Mouse (Mus musculus) liver, embryonic 15.5 days (tissue): ENCODE data around the gene St3gal2. TPM values are rescaled to one million over a fixed set of nuclear protein-coding genes. Genes with fewer than 3 reads are reported as not detected.

Experiments
- ATAC-seq: fragments of 200-750 bp; cut with Nextera tagmentation; 2 replicates; pipeline ENCODE4 v1.8.0; 2017; ENCODE audit warnings: moderate number of reproducible peaks, mild to moderate bottlenecking, moderate library complexity; ENCODE audit not compliant: insufficient read depth
- H3K27ac ChIP-seq: fragments of 300-500 bp; sonication (generic); replicated peaks from 2 replicates; pipeline ENCODE4 v1.5.1; 2015; ENCODE audit warnings: mild to moderate bottlenecking, inconsistent platforms
- H3K27me3 ChIP-seq: fragments of 300-500 bp; sonication (generic); 2 replicates; pipeline ENCODE4 v1.6.1; 2015; ENCODE audit warnings: mild to moderate bottlenecking, inconsistent platforms
- H3K36me3 ChIP-seq: fragments of 300-500 bp; sonication (generic); replicated peaks from 2 replicates; pipeline ENCODE4 v1.6.1; 2015; ENCODE audit warnings: moderate library complexity, mild to moderate bottlenecking, inconsistent platforms
- H3K4me1 ChIP-seq: fragments of 300-500 bp; sonication (generic); replicated peaks from 2 replicates; pipeline ENCODE4 v1.6.1; 2015; ENCODE audit warnings: inconsistent platforms
- H3K4me2 ChIP-seq: fragments of 300-500 bp; sonication (generic); 2 replicates; pipeline ENCODE4 v1.6.1; 2015; ENCODE audit warnings: moderate library complexity, mild to moderate bottlenecking, inconsistent platforms
- H3K4me3 ChIP-seq: fragments of 300-500 bp; sonication (generic); replicated peaks from 2 replicates; pipeline ENCODE4 v1.5.1; 2015; ENCODE audit warnings: mild to moderate bottlenecking, inconsistent platforms
- H3K9ac ChIP-seq: fragments of 300-500 bp; sonication (generic); 2 replicates; pipeline ENCODE4 v1.6.1; 2015; ENCODE audit warnings: moderate library complexity, mild to moderate bottlenecking, inconsistent platforms
- H3K9me3 ChIP-seq: fragments of 300-500 bp; sonication (generic); replicated peaks from 2 replicates; pipeline ENCODE4 v1.6.1; 2016; ENCODE audit warnings: inconsistent platforms
- WGBS: fragments of 180-500 bp; shearing (Covaris S2); methylation state at CpG from one replicate; pipeline ENCODE4 v1.1.7; 2015; ENCODE audit warnings: mixed read lengths; ENCODE audit not compliant: insufficient replicate concordance; 5-methylcytosine and 5-hydroxymethylcytosine counted together
- polyA plus RNA-seq: library from polyadenylated mRNA; unstranded; fragments of >200 nt; fragmentation: Nextera tagmentation; extraction: Ambion mirVana; gene quantifications from 2 replicates; pipeline ENCODE4 v1.2.1, GENCODE M21; 2015

Gene St3gal2
- polyA plus RNA-seq, 1 experiment from 2014 or later: 21.9 TPM

DNA sequence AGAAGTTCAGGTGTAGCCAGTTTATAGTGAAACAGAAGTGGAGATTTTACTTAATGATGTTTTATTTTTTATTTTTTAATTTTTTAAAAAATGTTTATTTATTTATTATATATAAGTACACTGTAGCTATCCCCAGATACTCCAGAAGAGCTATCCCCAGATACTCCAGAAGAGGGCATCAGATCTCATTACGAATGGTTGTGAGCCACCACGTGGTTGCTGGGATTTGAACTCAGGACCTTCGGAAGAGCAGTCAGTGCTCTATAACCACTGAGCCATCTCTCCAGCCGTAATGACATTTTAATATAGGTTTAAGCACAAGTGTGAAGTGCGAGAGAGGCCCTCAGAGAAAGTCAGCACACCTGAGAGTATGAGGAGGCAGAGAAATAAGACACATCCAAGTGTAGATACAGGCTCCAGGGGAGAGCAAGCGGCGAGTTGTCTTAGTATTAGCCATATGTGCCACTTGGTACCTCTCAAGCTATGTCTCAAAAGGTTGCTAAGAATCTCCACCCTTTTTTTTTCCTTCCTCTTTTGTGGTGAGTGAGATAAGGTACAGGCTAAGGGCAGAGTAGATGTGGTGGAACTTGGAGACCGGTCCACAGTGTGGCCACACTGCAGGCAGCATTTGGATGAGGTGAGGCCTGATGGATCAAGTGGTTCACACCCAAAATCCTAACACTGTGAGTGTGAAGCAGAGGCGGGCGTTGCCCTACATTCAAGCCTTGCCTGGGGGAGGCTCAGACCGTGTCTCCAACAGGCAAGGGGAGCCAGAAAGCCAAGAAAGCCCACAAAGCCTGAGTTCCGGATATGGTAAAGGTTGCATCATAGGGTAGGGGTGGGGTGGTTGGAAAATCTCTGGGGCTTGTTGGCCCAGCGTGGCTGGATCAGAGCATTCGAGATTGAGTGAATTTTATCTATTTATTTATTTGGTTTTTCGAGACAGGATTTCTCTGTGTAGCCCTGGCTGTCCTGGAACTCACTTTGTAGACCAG lies 7.8 kb upstream of the St3gal2 start:
- Histone ChIP-seq H3K9me3 (no peaks in the 10 kb centered on the region), H3K27ac (peak overlapping the region; percentile 69), H3K27me3 (no peaks in the 10 kb centered on the region), H3K4me2 (peak overlapping the region; percentile 23; the same call in 1 of the 2 replicates), H3K4me3 (no peak overlapping the region), H3K4me1 (peaks cover 19% of the 10 kb centered on the region), H3K36me3 (no peaks in the 10 kb centered on the region), H3K9ac (no peak overlapping the region)
- WGBS: 38% methylated on average over 15 of the region's 15 CpGs
- ATAC-seq: peak; percentile 76

DNA sequence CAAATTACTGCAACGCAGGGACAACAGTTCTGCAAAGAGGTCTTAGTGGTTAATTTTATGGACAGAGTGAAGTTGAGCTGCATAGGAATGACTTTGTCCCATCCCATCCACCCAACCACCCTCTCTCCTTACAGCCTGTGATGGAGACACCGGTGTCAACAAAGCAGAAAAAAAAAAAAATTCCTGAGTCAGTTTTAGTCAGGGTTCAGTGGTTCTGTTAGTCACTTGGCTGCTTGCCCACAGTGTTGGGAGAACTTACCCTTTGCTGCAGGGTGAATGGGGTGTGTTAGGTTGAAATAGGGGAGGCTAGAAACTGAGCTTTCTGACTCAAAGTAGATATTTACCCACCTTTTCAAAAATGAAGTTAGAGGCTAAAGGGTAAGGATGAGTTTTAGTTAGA lies 2.3 kb upstream of the St3gal2 start:
- 62% methylated on average over 2 of the region's 2 CpGs for WGBS
- Histone ChIP-seq H3K27me3 (no peaks in the 10 kb centered on the region), H3K9me3 (no peaks in the 10 kb centered on the region), H3K36me3 (peaks cover 7% of the 10 kb centered on the region), H3K27ac (no peak overlapping the region), H3K4me1 (peaks cover 47% of the 10 kb centered on the region), H3K9ac (no peak overlapping the region), H3K4me3 (no peak overlapping the region), H3K4me2 (no peak overlapping the region)
- ATAC-seq: no peak

DNA sequence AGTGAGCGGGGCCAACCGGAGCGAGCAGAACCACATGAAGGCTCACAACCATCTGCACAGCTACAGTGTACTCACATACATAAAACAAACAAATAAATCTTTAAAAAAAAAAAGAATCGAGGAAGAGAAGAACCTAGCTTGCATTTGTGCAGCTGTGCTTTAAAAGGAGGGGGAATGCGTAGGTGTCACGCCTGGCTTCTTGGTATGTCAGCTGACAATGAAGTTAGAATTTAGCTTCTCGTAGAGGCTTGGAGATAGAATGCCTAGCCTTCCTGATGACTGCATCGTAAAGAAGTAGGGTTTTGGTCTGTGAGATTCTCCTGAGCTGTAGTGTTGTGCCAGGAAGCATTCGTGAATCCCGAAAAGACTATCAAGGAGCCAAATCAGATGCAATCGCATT lies 1.7 kb upstream of the St3gal2 start:
- ATAC-seq: no peak
- H3K9me3 ChIP-seq: no peaks in the 10 kb centered on the region
- no peak overlapping the region for H3K9ac ChIP-seq
- H3K4me1 ChIP-seq: peaks cover 53% of the 10 kb centered on the region
- no peak overlapping the region for H3K4me3 ChIP-seq
- H3K27me3 ChIP-seq: no peaks in the 10 kb centered on the region
- no peak overlapping the region for H3K27ac ChIP-seq
- H3K4me2 ChIP-seq: no peak overlapping the region
- peaks cover 13% of the 10 kb centered on the region for H3K36me3 ChIP-seq
- 83% methylated on average over 11 of the region's 11 CpGs for WGBS

DNA sequence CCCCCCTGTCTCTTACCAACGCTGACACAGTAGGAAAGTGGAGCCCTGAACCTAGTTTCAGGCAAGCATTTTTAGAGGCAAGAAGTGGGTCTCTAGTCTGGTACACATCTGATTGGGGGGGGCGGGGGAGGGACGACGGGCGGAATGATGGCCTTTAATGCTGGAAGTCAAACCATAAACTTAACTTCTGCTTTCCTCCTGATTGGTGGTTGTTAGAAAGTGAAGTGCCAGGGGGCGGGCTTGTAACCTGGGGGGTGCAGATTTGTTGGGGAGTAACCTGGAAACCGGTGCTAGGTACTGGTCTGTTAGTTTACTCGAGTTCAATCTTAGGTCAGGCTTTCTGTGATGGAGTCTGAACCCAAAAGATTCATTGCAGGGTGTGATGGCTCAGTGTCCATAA lies 1.3 kb upstream of the St3gal2 start:
- no peaks in the 10 kb centered on the region for H3K27me3 ChIP-seq
- ATAC-seq: no peak
- no peak overlapping the region for H3K27ac ChIP-seq
- H3K9me3 ChIP-seq: no peaks in the 10 kb centered on the region
- peaks cover 57% of the 10 kb centered on the region for H3K4me1 ChIP-seq
- no peak overlapping the region for H3K9ac ChIP-seq
- 55% methylated on average over 8 of the region's 8 CpGs for WGBS
- no peak overlapping the region for H3K4me3 ChIP-seq
- H3K4me2 ChIP-seq: 0 out of 2 replicates have a peak overlapping the region, but pooled peaks have one; percentile 84
- peaks cover 18% of the 10 kb centered on the region for H3K36me3 ChIP-seq

DNA sequence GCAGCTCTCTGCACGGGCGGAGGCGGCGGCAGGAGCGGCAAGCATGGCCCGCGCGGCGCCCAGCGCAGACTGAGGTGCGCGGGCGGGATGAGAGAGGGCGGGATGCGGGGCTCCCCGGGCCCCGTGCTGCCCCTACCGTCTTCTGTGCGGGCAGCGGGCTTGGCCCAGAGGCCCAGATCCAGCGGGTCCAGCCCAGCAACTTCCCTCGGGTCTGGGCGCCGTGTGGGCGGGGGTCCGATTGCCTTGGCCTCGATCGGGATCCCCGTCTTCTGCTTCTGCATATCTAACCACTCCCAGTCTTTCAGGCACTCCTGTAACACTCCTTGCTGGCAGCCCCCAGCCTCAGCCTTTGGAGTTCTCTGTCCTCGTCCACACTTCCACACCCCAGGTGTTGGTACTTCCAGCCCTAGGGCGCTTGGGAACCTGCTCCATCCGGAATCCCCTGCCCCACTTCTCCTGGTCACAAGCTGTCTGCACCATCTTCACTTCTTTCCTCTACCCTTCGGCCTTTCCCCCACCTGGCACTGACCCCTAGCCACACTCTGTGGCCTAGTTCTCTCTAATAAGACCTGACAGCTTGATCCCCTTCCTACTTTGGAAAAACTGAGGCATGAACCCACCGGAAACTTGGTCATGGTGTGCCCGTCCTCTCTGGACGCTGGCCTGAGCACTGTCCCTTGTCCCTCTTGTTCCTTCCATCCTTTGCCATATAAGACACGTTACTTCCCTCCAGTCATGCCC lies 480 bp downstream of the St3gal2 start:
- H3K4me2 ChIP-seq: peak overlapping the region; percentile 84
- peaks cover 75% of the 10 kb centered on the region for H3K4me1 ChIP-seq
- 5% methylated on average over 30 of the region's 37 CpGs for WGBS
- peaks cover 30% of the 10 kb centered on the region for H3K36me3 ChIP-seq
- H3K27ac ChIP-seq: peak overlapping the region; percentile 94
- H3K9me3 ChIP-seq: no peaks in the 10 kb centered on the region
- H3K27me3 ChIP-seq: no peaks in the 10 kb centered on the region
- peak overlapping the region; percentile 91 for H3K9ac ChIP-seq
- peak overlapping the region; percentile 85 for H3K4me3 ChIP-seq
- ATAC-seq: peak; percentile 9

DNA sequence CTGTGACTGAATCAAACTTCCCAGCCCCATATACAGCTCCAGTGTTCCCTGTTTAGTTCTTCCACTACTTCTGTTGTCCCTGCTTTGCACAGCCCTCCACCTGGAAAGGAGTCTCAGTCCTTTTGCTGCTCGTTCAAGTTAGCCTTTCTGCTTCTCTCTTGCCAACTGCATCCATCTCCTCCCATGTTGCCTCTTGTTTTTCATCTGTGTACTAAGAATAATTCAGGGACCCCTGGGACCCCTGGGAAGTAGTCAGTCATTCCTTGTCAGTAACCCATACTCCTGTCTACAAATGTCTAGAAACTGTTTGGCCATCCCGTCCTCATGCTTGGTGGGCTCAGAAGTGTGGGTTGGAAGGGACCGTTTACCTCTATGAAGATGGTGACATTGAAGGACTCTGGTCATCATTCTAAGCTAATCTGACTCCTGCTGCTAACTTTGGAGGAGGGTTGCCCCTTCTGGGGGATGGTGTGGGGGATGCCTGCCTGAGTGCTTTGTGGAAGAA lies 1.1 kb downstream of the St3gal2 start:
- H3K4me1 ChIP-seq: peaks cover 81% of the 10 kb centered on the region
- H3K27ac ChIP-seq: peak overlapping the region; percentile 94
- H3K4me3 ChIP-seq: peak overlapping the region; percentile 85
- 38% methylated on average over 3 of the region's 3 CpGs for WGBS
- H3K36me3 ChIP-seq: peaks cover 30% of the 10 kb centered on the region
- no peaks in the 10 kb centered on the region for H3K9me3 ChIP-seq
- H3K27me3 ChIP-seq: no peaks in the 10 kb centered on the region
- H3K9ac ChIP-seq: peak overlapping the region; percentile 91
- peak overlapping the region; percentile 84 for H3K4me2 ChIP-seq
- ATAC-seq: no peak

DNA sequence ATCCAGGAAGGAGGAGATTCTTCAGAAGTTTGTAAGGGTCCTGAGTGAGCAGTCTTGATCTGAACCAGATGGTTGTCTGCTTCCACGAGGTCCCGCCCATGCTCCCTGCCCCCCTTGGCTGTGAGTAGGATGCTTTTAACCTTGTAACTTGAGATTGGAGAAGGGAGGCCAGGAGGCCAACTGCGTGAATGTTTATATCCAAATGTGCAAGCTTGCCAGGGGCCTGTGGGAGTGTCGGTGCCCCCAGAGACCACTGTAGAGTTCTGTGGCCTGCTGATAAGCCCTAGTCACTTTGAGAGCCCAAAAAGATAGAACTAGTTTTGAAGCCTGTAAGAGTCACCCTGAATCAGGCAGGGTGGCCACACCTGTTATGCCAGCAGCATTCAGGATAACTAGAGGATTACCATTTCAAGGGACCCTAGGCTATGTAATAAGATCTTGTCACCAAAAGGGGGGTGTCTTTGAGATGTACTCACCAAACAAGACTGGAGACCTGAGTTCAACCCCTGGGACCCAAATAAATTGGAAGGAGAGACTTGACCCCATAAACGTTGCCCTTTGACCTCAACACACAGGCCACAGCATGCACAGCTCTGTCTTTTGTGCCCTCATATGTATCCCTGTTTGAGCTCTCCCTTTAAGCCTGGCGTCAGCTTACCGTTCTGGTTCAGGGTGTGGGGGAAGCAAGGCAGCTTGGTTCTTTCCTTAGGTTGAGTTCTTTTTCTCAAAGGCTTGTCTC lies 1.9 kb downstream of the St3gal2 start:
- H3K9me3 ChIP-seq: no peaks in the 10 kb centered on the region
- no peaks in the 10 kb centered on the region for H3K27me3 ChIP-seq
- H3K4me1 ChIP-seq: peaks cover 89% of the 10 kb centered on the region
- 21% methylated on average over 7 of the region's 7 CpGs for WGBS
- H3K4me2 ChIP-seq: peak overlapping the region; percentile 84
- H3K36me3 ChIP-seq: peaks cover 30% of the 10 kb centered on the region
- peak overlapping the region; percentile 91 for H3K9ac ChIP-seq
- peak overlapping the region; percentile 85 for H3K4me3 ChIP-seq
- peak overlapping the region; percentile 94 for H3K27ac ChIP-seq
- ATAC-seq: peak; percentile 79

DNA sequence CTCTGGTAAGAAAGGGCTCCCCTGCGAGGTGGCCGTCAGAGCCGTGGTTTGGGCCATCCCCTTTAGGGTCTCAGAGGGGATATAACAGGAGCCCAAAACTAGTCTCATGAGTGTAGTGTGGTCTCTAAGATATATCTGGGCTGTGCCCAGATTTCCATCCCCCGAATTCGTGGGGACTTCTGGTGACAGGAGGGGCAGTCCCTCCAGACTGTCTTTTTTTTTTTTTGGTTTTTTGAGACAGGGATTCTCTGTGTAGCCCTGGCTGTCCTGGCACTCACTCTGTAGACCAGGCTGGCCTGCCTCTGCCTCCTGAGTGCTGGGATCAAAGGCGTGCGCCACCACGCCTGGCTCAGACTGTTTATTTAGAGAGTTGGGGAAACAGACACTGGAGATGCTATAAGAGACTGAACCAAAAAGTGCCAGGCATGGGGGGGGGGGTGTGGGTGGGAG lies 6.0 kb downstream of the St3gal2 start:
- Histone ChIP-seq H3K9me3 (no peaks in the 10 kb centered on the region), H3K27ac (peak overlapping the region; percentile 75), H3K4me3 (no peak overlapping the region), H3K4me1 (peaks cover 100% of the 10 kb centered on the region), H3K36me3 (peaks cover 41% of the 10 kb centered on the region), H3K9ac (0 out of 2 replicates have a peak overlapping the region, but pooled peaks have one; percentile 22), H3K27me3 (no peaks in the 10 kb centered on the region), H3K4me2 (peak overlapping the region; percentile 27)
- ATAC-seq: no peak
- 64% methylated on average over 8 of the region's 8 CpGs for WGBS

DNA sequence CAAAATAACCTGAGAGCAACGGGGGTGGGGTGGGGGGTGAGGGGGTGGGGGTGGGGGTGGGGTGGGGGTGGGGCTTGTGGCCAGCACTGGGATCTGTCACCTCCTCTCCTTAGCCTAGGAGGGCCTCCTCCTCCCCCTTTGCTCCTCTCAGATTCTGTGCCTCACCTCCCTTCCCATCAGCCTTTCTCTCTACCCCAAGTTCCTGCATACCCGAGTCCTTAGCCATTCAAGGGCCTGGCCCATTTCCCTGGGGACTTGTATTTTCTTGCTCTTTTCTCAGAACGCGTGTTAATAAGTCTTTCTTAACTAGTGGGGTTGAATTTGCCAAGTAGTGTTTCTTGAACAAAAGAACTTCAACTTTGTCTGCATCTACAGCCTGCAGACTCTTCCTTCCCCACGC lies 7.0 kb downstream of the St3gal2 start:
- peak overlapping the region; percentile 75 for H3K27ac ChIP-seq
- H3K27me3 ChIP-seq: no peaks in the 10 kb centered on the region
- H3K9me3 ChIP-seq: no peaks in the 10 kb centered on the region
- no peak overlapping the region for H3K4me3 ChIP-seq
- peaks cover 41% of the 10 kb centered on the region for H3K36me3 ChIP-seq
- WGBS: 45% methylated on average over 5 of the region's 5 CpGs
- H3K4me1 ChIP-seq: peaks cover 100% of the 10 kb centered on the region
- no peak for ATAC-seq
- H3K4me2 ChIP-seq: peak overlapping the region; percentile 19; the same call in 1 of the 2 replicates
- H3K9ac ChIP-seq: peak overlapping the region; percentile 13; the same call in 1 of the 2 replicates

DNA sequence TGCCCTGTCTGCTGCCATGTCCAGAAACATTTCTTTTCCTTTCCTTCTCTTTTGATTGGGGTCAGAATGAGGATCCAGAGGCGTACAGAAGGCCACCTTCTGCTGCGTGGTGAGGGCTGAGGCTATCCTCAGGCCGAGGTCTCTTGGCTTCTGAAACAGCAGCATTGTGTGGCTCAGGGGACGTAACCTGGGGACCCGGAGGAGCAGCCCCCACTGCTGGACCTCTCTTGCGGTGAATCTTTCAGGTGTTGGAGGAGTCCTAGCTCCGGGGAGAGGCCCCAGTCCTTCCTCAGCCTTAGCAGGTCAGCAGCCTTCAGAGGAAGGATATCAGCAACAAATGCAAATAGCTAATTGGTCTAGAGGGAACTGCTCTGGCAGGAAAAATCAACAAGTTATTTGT lies 8.7 kb downstream of the St3gal2 start:
- Histone ChIP-seq H3K4me2 (peak overlapping the region; percentile 65), H3K9ac (peak overlapping the region; percentile 47; the same call in 1 of the 2 replicates), H3K9me3 (no peaks in the 10 kb centered on the region), H3K4me3 (peak overlapping the region; percentile 25), H3K27ac (peak overlapping the region; percentile 93), H3K27me3 (no peaks in the 10 kb centered on the region), H3K36me3 (peaks cover 24% of the 10 kb centered on the region), H3K4me1 (peaks cover 100% of the 10 kb centered on the region)
- peak; percentile 45 for ATAC-seq
- 30% methylated on average over 7 of the region's 7 CpGs for WGBS
